Comparison of ENCODE assay signal across 35 mouse cellular contexts in the genomic region with DNA sequence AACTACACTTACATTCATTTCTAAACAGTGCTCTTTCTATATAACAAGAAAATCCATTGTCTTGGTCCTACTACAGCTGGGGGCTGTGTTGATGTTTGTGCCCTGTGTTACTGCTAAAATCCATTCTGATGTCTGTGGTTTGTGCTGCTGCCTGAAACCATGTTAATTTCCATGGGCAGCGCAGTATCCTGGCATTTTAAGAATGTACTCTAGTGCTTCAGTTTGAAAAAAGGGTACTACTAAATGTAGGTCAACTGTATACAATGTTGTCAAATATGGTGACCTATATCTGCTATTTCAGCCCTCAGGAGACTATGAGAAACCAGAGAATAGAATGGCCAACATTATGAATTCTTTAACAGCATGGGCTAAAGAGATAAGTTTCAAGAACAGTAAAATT.
"Had no signal": no experiment of that assay in that cellular context is flagged by ENCODE, and none has a peak within 500 bp of the region (broad histone marks: within the 10 kb centered on the region; RNA-seq: fewer than 3 reads in every experiment).

No protein-coding gene starts in this region.

- H3K4me2 ChIP-seq: heart, embryonic 11.5 days; heart, embryonic 12.5 days; heart, embryonic 13.5 days; heart, embryonic 15.5 days; hindbrain, embryonic 12.5 days; hindbrain, embryonic 13.5 days; hindbrain, embryonic 14.5 days; hindbrain, embryonic 15.5 days; intestine, embryonic 15.5 days; kidney, embryonic 15.5 days had no signal

- DNase-seq: heart, postnatal 10 days; heart, postnatal 14 days; heart, postnatal 36 days; heart, postnatal 4 days; kidney, adult 11 months; kidney, adult 18-20 months; kidney, adult 2 months; kidney, adult 8-10 months; kidney, adult 9 months; kidney, postnatal 10 days; kidney, postnatal 14 days; kidney, postnatal 25 days; kidney, postnatal 36 days; kidney, postnatal 4 days; layer of hippocampus, adult 9-11 months; layer of hippocampus, postnatal 36 days had no signal

- H3K27me3 ChIP-seq: heart, embryonic 12.5 days; heart, embryonic 13.5 days; heart, embryonic 15.5 days; hindbrain, embryonic 12.5 days; hindbrain, embryonic 13.5 days; hindbrain, embryonic 15.5 days; intestine, embryonic 15.5 days; kidney, embryonic 15.5 days had no signal

- H3K36me3 ChIP-seq: heart, embryonic 10.5 days; heart, embryonic 12.5 days; heart, embryonic 13.5 days; heart, embryonic 15.5 days; hindbrain, embryonic 10.5 days; hindbrain, embryonic 12.5 days; hindbrain, embryonic 13.5 days; hindbrain, embryonic 15.5 days; intestine, embryonic 15.5 days; kidney, embryonic 15.5 days had no signal

- H3K9ac ChIP-seq: heart, embryonic 12.5 days; heart, embryonic 13.5 days; heart, embryonic 15.5 days; hindbrain, embryonic 12.5 days; hindbrain, embryonic 13.5 days; hindbrain, embryonic 14.5 days; hindbrain, embryonic 15.5 days; intestine, embryonic 15.5 days; kidney, embryonic 15.5 days had no signal

- ATAC-seq: hindbrain, embryonic 16.5 days; hindbrain, postnatal 0 days; inflammation-experienced regulatory T-cells, adult 6 months; intestine, embryonic 15.5 days; intestine, embryonic 16.5 days; intestine, postnatal 0 days had no signal

- H3K4me1 ChIP-seq: heart, embryonic 10.5 days; heart, embryonic 12.5 days; heart, embryonic 13.5 days; heart, embryonic 15.5 days; hindbrain, embryonic 10.5 days; hindbrain, embryonic 12.5 days; hindbrain, embryonic 13.5 days; hindbrain, embryonic 15.5 days; intestine, embryonic 15.5 days; kidney, embryonic 15.5 days had no signal

- H3K27ac ChIP-seq: heart, embryonic 10.5 days; heart, embryonic 13.5 days; heart, embryonic 15.5 days; hindbrain, embryonic 10.5 days; hindbrain, embryonic 12.5 days; hindbrain, embryonic 13.5 days; hindbrain, embryonic 14.5 days; hindbrain, embryonic 15.5 days; hindbrain, postnatal 0 days; intestine, embryonic 15.5 days; kidney, embryonic 15.5 days; kidney, postnatal 0 days; layer of hippocampus, adult 2 months had no signal

- H3K9me3 ChIP-seq: heart, embryonic 10.5 days; heart, embryonic 12.5 days; heart, embryonic 13.5 days; heart, embryonic 15.5 days; hindbrain, embryonic 10.5 days; hindbrain, embryonic 12.5 days; hindbrain, embryonic 13.5 days; hindbrain, embryonic 15.5 days; intestine, embryonic 15.5 days; kidney, embryonic 15.5 days had no signal

- H3K4me3 ChIP-seq: heart, embryonic 10.5 days; heart, embryonic 12.5 days; heart, embryonic 13.5 days; heart, embryonic 15.5 days; hindbrain, embryonic 10.5 days; hindbrain, embryonic 12.5 days; hindbrain, embryonic 13.5 days; hindbrain, embryonic 15.5 days; intestine, embryonic 15.5 days; kidney, embryonic 15.5 days; layer of hippocampus, adult 2 months had no signal
